Mouse (Mus musculus) megakaryocyte, embryonic 14.5 days (primary cell): ENCODE data around the gene Bzw2. TPM values are rescaled to one million over a fixed set of nuclear protein-coding genes. Genes with fewer than 3 reads are reported as not detected.
"Not testable (repeated sequence)": the region's sequence is repeated elsewhere in the genome, so short reads cannot be mapped to it uniquely, and the experiment has no call there.

Experiments used
- H3K27me3 ChIP-seq: replicated peaks from 2 replicates; pipeline ENCODE3; 2012; ENCODE audit warnings: inconsistent platforms
- H3K36me3 ChIP-seq: replicated peaks from 2 replicates; pipeline ENCODE3; 2012; ENCODE audit warnings: low read length, inconsistent platforms, mixed read lengths
- H3K4me1 ChIP-seq: 2 replicates; pipeline ENCODE4 v1.6.1; 2012; ENCODE audit warnings: inconsistent platforms
- H3K4me3 ChIP-seq: replicated peaks from 2 replicates; pipeline ENCODE3; 2012; ENCODE audit warnings: moderate library complexity, mild to moderate bottlenecking, inconsistent platforms
- H3K9me3 ChIP-seq: 2 replicates; pipeline ENCODE4 v1.6.1; 2012; ENCODE audit warnings: inconsistent platforms
- FLI1 ChIP-seq: IDR thresholded peaks from 2 replicates; pipeline ENCODE4 v1.6.1; 2012; ENCODE audit warnings: low read length, inconsistent platforms, mixed read lengths
- GATA1 ChIP-seq: IDR thresholded peaks from 3 replicates; pipeline ENCODE4 v1.6.1; 2012; ENCODE audit warnings: mixed read lengths, low read length, inconsistent platforms, borderline replicate concordance
- polyA plus RNA-seq: library from polyadenylated mRNA; stranded (reverse); fragments of >175 nt; gene quantifications from 2 replicates; pipeline ENCODE4 v1.2.3, GENCODE M21; 2012; ENCODE audit warnings: low replicate concordance; ENCODE audit not compliant: insufficient read depth

Gene Bzw2
- 1.5 and 10.3 TPM in 2 replicates for polyA plus RNA-seq

- peaks cover 45% of the 10 kb centered on the region for H3K4me1 ChIP-seq
- no peaks in the 10 kb centered on the region for H3K27me3 ChIP-seq
- H3K36me3 ChIP-seq = peaks cover 25% of the 10 kb centered on the region
- peak within 1 kb of the TSS; percentile 98 for H3K4me3 ChIP-seq
- TF ChIP-seq FLI1 (no peak), GATA1 (no peak)
- H3K9me3 ChIP-seq = no peaks in the 10 kb centered on the region
Observed at GRCm38 (mm10) chr12:36157638-36158308, at the start of gene Bzw2. Gene Bzw2 (minus strand): TSS chr12:36158080.

DNA sequence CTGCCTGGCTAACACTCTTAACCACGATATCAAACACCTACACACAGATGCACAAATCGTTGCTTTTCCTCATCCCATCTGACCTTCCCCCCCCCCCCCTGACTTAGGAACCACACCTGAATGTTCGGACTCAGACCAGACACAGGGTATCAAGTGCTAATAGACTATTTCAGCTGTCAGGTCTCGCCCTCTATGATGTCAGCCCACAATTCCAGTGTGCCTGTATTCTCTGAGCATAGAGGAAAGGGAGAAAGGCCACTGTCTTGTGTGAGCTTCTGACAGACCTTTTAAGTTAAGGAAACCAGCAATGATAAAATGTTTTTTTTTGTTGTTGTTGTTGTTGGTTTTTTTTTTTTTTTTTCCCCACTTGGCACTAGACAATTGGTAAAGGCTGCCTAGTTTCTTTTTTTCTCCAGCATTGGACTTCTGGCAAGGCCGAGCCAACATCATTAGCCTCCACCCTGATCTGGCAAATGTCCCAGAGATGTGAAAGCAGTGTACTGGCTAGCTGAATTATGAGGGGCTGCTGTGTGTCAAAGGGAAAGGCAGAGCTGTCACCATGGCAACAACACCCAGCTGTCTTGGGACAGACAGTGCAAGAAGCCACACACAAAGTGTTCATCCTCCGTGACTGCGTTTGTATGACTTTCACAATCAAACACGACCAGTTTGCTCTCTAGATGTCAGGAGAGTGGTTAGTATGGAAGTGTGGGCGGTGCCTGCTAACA is 49.4 kb upstream of the Bzw2 start:
- no peaks in the 10 kb centered on the region for H3K36me3 ChIP-seq
- H3K4me1 ChIP-seq = peaks cover 4% of the 10 kb centered on the region; the same call in 1 of the 2 replicates
- peak overlapping the region; percentile 35 for H3K4me3 ChIP-seq
- H3K27me3 ChIP-seq = no peaks in the 10 kb centered on the region
- TF ChIP-seq GATA1 (no peak), FLI1 (no peak)
- H3K9me3 ChIP-seq = no peaks in the 10 kb centered on the region

GRCm38 (mm10) chr12:36205579-36206119 is 47.8 kb upstream of the Bzw2 start:
- not testable (repeated sequence) for H3K27me3 ChIP-seq, H3K9me3 ChIP-seq, H3K36me3 ChIP-seq, H3K4me1 ChIP-seq, H3K4me3 ChIP-seq

DNA sequence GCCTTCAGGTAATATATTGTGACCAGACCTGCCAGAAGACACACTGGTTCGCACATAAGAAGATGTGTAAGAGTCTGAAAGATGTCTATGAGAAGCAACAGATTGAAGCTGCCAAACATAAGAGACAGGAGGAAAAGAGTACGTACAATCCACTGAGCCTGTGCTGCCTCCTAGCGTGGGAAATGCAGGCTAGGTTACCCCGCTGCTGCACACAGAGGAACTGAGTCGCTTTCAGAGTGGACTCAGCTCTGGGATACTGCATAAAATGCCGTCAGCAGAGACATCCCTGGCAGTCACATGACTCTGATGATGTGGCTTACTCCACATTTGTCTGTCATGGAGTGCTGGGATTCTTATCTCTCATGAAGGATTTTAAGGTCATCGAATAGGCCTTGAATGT is 37.1 kb upstream of the Bzw2 start:
- Histone ChIP-seq H3K27me3 (no peaks in the 10 kb centered on the region), H3K4me1 (peaks cover 7% of the 10 kb centered on the region), H3K4me3 (no peak overlapping the region), H3K9me3 (no peaks in the 10 kb centered on the region), H3K36me3 (peaks cover 86% of the 10 kb centered on the region)
- TF ChIP-seq FLI1 (no peak), GATA1 (no peak)

DNA sequence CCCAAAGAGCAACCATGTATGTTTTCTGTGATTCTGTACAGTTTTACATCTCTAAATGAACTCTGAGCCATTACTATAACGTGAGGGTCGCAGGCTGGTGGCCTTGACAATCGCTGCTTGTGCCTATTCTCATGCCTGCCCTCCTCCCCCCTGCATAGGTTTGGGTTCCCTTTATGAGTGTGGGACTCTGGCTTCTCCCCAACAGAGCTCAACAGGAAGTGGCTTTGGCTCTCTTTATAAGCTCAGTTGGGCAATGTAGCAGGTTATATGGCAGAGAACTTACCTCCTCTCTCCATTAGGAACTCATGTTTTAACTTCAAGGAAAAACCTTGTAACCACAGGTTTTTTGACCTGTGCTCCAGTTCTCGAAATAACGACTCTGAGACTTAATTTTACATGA is 32.5 kb upstream of the Bzw2 start:
- Histone ChIP-seq H3K9me3 (no peaks in the 10 kb centered on the region), H3K4me1 (peaks cover 16% of the 10 kb centered on the region), H3K27me3 (no peaks in the 10 kb centered on the region), H3K36me3 (peaks cover 99% of the 10 kb centered on the region), H3K4me3 (no peak overlapping the region)
- TF ChIP-seq GATA1 = no peak
- no peak for TF ChIP-seq FLI1

GRCm38 (mm10) chr12:36189610-36190009 is 31.7 kb upstream of the Bzw2 start:
- Histone ChIP-seq H3K4me1 (peaks cover 16% of the 10 kb centered on the region), H3K9me3 (no peaks in the 10 kb centered on the region), H3K36me3 (peaks cover 98% of the 10 kb centered on the region), H3K4me3 (no peak overlapping the region), H3K27me3 (no peaks in the 10 kb centered on the region)
- TF ChIP-seq GATA1 (no peak), FLI1 (no peak)

DNA sequence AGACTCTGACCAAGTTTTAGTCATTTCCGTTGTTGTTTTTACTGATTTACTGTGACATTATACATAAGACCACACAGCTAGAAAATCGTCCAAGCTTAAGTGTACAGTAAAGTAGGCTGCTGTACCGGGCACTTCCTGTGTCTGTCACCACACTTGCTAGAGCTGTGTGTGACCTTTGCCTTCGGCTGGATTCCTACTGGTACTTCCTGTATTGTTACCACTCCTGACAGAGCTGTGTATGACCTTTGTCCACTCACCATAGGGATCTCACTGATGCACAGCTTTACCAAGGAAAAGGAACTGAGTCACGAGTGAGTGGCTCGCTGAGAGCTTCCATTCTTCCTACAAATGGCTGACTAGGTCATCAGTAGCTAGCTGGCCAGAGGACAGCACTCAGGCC is 29.2 kb upstream of the Bzw2 start:
- Histone ChIP-seq H3K4me1 (peaks cover 33% of the 10 kb centered on the region), H3K9me3 (no peaks in the 10 kb centered on the region), H3K36me3 (peaks cover 97% of the 10 kb centered on the region), H3K4me3 (no peak overlapping the region), H3K27me3 (no peaks in the 10 kb centered on the region)
- TF ChIP-seq FLI1 = no peak
- TF ChIP-seq GATA1 = no peak

GRCm38 (mm10) chr12:36182570-36182969 is 24.7 kb upstream of the Bzw2 start:
- TF ChIP-seq FLI1 (no peak), GATA1 (no peak)
- Histone ChIP-seq H3K4me1 (peaks cover 36% of the 10 kb centered on the region), H3K4me3 (peak overlapping the region; percentile 74), H3K9me3 (no peaks in the 10 kb centered on the region), H3K27me3 (no peaks in the 10 kb centered on the region), H3K36me3 (peaks cover 90% of the 10 kb centered on the region)

DNA sequence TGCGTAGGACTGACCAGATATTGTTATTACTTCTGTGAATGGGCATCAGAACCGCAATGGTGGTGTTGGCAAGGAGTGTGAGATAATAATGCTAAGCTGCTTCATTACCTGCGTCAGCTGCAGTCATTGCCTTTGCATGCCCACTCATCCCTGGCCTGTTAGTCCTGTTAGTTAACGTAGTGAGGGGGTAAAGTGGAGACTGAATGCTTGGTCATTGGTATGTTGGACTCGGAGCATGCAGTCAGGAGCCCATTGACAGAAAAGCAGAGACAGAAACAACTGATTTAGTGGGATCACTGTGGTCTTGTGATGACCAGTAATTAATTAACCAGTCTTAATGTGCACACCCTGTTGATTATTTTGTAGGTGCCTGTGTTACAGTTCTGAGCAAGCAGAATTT is 19.3 kb upstream of the Bzw2 start:
- TF ChIP-seq FLI1 (no peak), GATA1 (no peak)
- peaks cover 92% of the 10 kb centered on the region for H3K36me3 ChIP-seq
- H3K4me1 ChIP-seq = peaks cover 12% of the 10 kb centered on the region
- H3K27me3 ChIP-seq = no peaks in the 10 kb centered on the region
- no peaks in the 10 kb centered on the region for H3K9me3 ChIP-seq
- no peak overlapping the region for H3K4me3 ChIP-seq

DNA sequence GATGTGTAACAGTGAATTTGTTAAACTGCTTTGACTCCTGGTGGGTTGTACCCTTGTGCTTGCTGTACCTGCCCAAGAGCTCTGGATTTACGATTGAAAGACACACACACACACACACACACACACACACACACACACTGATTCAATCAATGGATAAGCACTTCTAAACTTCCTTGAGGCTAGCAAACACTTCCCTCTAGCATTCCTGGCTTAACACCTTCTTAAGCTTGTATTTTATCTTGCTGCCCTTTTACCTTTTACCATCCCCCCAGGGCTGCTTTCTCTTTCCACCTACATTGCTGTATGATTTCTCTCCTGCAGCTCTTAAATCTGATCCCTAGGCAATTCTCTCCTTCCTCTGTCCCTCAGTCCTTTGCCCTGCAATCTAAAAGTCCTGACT is 7.4 kb upstream of the Bzw2 start:
- Histone ChIP-seq H3K36me3 (peaks cover 66% of the 10 kb centered on the region), H3K4me3 (no peak overlapping the region), H3K4me1 (peaks cover 32% of the 10 kb centered on the region), H3K9me3 (no peaks in the 10 kb centered on the region), H3K27me3 (no peaks in the 10 kb centered on the region)
- TF ChIP-seq FLI1 (no peak), GATA1 (no peak)
